Mouse (Mus musculus): ENCODE measurements around the gene Tmem108. TPM values are rescaled to one million over a fixed set of nuclear protein-coding genes. Genes with fewer than 3 reads are reported as not detected.
A peak's percentile ranks its signal among the peaks of the same experiment; 100 is the strongest.

Gene Tmem108
- polyA plus RNA-seq, 1 experiment from 2014 or later, result 5.5 TPM

DNA sequence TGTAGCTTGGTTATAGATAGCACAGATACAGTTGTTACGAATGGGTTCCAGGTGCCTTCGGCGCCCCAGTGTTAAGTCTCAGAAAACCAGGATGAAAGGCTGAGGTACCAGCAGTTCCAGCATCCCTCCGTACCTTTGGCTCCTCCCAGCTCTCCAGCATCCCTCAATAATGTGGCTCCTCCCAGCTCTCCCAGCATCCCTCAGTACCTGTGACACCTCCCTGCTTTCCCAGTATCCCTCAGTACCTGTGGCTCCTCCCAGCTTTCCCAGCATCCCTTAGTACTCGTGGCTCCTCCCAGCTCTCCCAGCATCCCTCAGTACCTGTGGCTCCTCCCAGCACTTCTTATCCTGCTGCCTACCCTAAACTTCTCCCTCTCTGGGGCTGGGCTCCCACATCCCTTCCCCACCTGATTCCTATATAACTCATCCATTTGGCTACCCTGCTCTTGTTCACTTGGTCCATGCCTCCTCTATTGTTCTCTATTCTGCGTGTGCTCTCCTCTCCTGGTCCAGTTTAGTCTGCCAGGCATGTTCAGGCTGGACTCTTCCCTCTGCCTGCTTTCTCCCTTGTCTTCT lies 225.5 kb downstream of the Tmem108 start:
- no peak for DNase-seq (ENCODE audit: low spot score)
- H3K4me1 ChIP-seq (replicated peaks; ENCODE audit: insufficient read depth, low read length), result no peaks in the 10 kb centered on the region
- no peak overlapping the region for H3K27ac ChIP-seq
- no peaks in the 10 kb centered on the region for H3K9me3 ChIP-seq (replicated peaks; ENCODE audit: low read length)
- no peaks in the 10 kb centered on the region for H3K27me3 ChIP-seq (ENCODE audit: insufficient read depth, low read length)
- no peak for ATAC-seq (replicated peaks; ENCODE audit: low FRiP score, low read depth)
- H3K4me3 ChIP-seq (replicated peaks; ENCODE audit: low read depth, low read length), result no peak overlapping the region
- no peak overlapping the region for H3K9ac ChIP-seq (ENCODE audit: low read depth, low read length)
- no peak overlapping the region for H3K4me2 ChIP-seq (ENCODE audit: low read length)
- TF ChIP-seq CTCF (IDR thresholded peaks at IDR 0.05; ENCODE audit: low read depth), result no peak
- H3K36me3 ChIP-seq (ENCODE audit: insufficient read depth, low read length), result no peaks in the 10 kb centered on the region
- 95% methylated on average over 6 of the region's 6 CpGs for WGBS

DNA sequence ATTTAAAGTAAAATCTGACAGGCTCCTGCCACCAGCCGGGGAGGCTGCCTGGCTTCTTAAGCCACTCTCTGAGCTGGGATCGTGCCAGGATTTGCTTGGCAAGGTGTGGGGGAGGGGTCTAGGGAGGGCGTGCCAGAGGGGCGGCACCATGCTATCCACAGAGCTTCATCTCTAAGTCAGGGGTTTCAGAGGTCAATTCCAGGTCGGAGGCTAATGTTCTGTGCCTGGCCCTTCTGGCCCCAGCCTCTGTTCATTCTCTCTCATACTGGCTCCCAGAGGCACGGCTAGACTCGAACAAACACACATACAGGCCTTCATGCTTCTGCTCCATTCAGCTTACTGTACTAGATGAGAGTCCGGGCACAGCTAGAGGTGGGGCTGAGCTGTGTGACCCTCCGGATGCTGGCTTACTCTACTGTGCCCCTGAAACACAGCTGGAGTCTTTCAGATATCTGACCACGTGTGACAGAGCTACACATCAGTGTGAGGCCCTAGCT lies 236.5 kb downstream of the Tmem108 start:
- H3K4me2 ChIP-seq (ENCODE audit: low read length), result no peak overlapping the region
- WGBS, result 13% methylated on average over 10 of the region's 10 CpGs
- DNase-seq (ENCODE audit: low spot score), result no peak

GRCm38 (mm10) chr9:103524600-103524999 lies 237.0 kb downstream of the Tmem108 start:
- no peak overlapping the region for H3K9ac ChIP-seq (ENCODE audit: low read depth, low read length)
- TF ChIP-seq CTCF (IDR thresholded peaks at IDR 0.05; ENCODE audit: low read depth), result no peak
- H3K4me1 ChIP-seq (replicated peaks; ENCODE audit: insufficient read depth, low read length), result no peaks in the 10 kb centered on the region
- DNase-seq (ENCODE audit: low spot score) (no peak), ATAC-seq (replicated peaks; ENCODE audit: low FRiP score, low read depth) (no peak)
- no peak overlapping the region for H3K4me2 ChIP-seq (ENCODE audit: low read length)
- 42% methylated on average over 5 of the region's 5 CpGs for WGBS
- no peak overlapping the region for H3K27ac ChIP-seq
- H3K36me3 ChIP-seq (ENCODE audit: insufficient read depth, low read length), result no peaks in the 10 kb centered on the region
- no peaks in the 10 kb centered on the region for H3K27me3 ChIP-seq (ENCODE audit: insufficient read depth, low read length)
- H3K9me3 ChIP-seq (replicated peaks; ENCODE audit: low read length), result no peaks in the 10 kb centered on the region
- no peak overlapping the region for H3K4me3 ChIP-seq (replicated peaks; ENCODE audit: low read depth, low read length)

More for the DNA sequence above, 236.5 kb downstream of the Tmem108 start:
- Histone ChIP-seq H3K27me3 (ENCODE audit: insufficient read depth, low read length) (no peaks in the 10 kb centered on the region), H3K9me3 (replicated peaks; ENCODE audit: low read length) (no peaks in the 10 kb centered on the region), H3K4me3 (replicated peaks; ENCODE audit: low read depth, low read length) (no peak overlapping the region), H3K9ac (ENCODE audit: low read depth, low read length) (no peak overlapping the region), H3K4me1 (replicated peaks; ENCODE audit: insufficient read depth, low read length) (no peaks in the 10 kb centered on the region), H3K27ac (no peak overlapping the region), H3K36me3 (ENCODE audit: insufficient read depth, low read length) (no peaks in the 10 kb centered on the region)
- 0 out of 2 replicates have a peak, but pooled peaks have one; percentile 12 for ATAC-seq (replicated peaks; ENCODE audit: low FRiP score, low read depth)
- TF ChIP-seq CTCF (IDR thresholded peaks at IDR 0.05; ENCODE audit: low read depth), result no peak

DNA sequence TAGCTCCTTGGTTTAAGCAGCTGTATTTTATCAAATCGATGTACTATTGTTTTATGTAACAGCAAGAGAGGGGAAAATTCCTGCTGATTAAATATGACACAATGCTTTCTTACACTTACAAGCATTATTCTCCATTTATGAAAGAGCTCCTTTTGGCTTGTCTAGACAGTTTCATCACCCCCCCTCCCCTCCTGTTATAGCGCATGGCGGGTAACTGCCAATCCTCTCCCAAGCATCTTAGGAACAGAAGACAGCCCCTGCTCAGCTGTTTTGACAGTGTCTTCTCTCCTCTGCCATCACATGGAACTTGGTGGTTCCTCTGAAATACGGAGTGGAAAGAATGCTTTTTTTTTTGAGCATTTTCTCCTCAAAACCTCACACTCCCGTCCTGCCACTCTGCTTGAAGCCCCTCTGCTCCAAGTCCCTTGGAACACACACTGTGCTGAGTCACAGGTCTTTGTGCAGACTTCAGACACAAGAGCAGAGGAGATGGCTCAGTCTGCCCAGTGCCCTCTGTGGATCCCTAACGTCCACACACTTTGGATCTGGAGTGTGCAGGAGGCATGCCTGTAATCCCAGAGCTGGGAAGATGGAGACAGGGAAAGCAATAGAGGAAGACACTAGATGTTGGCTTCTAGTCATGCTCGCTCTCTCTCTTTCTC lies 237.8 kb downstream of the Tmem108 start:
- Histone ChIP-seq H3K27me3 (ENCODE audit: insufficient read depth, low read length) (no peaks in the 10 kb centered on the region), H3K4me2 (ENCODE audit: low read length) (no peak overlapping the region), H3K36me3 (ENCODE audit: insufficient read depth, low read length) (no peaks in the 10 kb centered on the region), H3K4me3 (replicated peaks; ENCODE audit: low read depth, low read length) (no peak overlapping the region), H3K4me1 (replicated peaks; ENCODE audit: insufficient read depth, low read length) (no peaks in the 10 kb centered on the region), H3K27ac (no peak overlapping the region), H3K9ac (ENCODE audit: low read depth, low read length) (no peak overlapping the region), H3K9me3 (replicated peaks; ENCODE audit: low read length) (no peaks in the 10 kb centered on the region)
- no peak for ATAC-seq (replicated peaks; ENCODE audit: low FRiP score, low read depth)
- TF ChIP-seq CTCF (IDR thresholded peaks at IDR 0.05; ENCODE audit: low read depth), result no peak
- 62% methylated on average over 7 of the region's 7 CpGs for WGBS
- no peak for DNase-seq (ENCODE audit: low spot score)

- Histone ChIP-seq H3K4me1 (replicated peaks; ENCODE audit: insufficient read depth, low read length) (no peaks in the 10 kb centered on the region), H3K4me3 (replicated peaks; ENCODE audit: low read depth, low read length) (no peak overlapping the region), H3K4me2 (ENCODE audit: low read length) (no peak overlapping the region), H3K27me3 (ENCODE audit: insufficient read depth, low read length) (no peaks in the 10 kb centered on the region), H3K36me3 (ENCODE audit: insufficient read depth, low read length) (no peaks in the 10 kb centered on the region), H3K9me3 (replicated peaks; ENCODE audit: low read length) (no peaks in the 10 kb centered on the region), H3K9ac (ENCODE audit: low read depth, low read length) (no peak overlapping the region), H3K27ac (no peak overlapping the region)
- ATAC-seq (replicated peaks; ENCODE audit: low FRiP score, low read depth) (peak; percentile 59; the same call in 1 of the 2 replicates), DNase-seq (ENCODE audit: low spot score) (peak; percentile 78)
- 15% methylated on average over 6 of the region's 6 CpGs for WGBS
- TF ChIP-seq CTCF (IDR thresholded peaks at IDR 0.05; ENCODE audit: low read depth), result no peak
These were observed 238.6 kb downstream of the Tmem108 start for GRCm38 (mm10) chr9:103523008-103523407.

- WGBS, result 83% methylated on average over 2 of the region's 2 CpGs
- H3K36me3 ChIP-seq (ENCODE audit: insufficient read depth, low read length), result no peaks in the 10 kb centered on the region
- DNase-seq (ENCODE audit: low spot score), result no peak
- no peaks in the 10 kb centered on the region for H3K9me3 ChIP-seq (replicated peaks; ENCODE audit: low read length)
- H3K27ac ChIP-seq, result no peak overlapping the region
- H3K4me2 ChIP-seq (ENCODE audit: low read length), result no peak overlapping the region
- ATAC-seq (replicated peaks; ENCODE audit: low FRiP score, low read depth), result no peak
- H3K27me3 ChIP-seq (ENCODE audit: insufficient read depth, low read length), result no peaks in the 10 kb centered on the region
- TF ChIP-seq CTCF (IDR thresholded peaks at IDR 0.05; ENCODE audit: low read depth), result no peak
- H3K4me1 ChIP-seq (replicated peaks; ENCODE audit: insufficient read depth, low read length), result no peaks in the 10 kb centered on the region
- H3K9ac ChIP-seq (ENCODE audit: low read depth, low read length), result no peak overlapping the region
- no peak overlapping the region for H3K4me3 ChIP-seq (replicated peaks; ENCODE audit: low read depth, low read length)
These were observed 247.8 kb downstream of the Tmem108 start for GRCm38 (mm10) chr9:103513884-103514283.

All from kidney, postnatal 0 days (tissue).